Mouse (Mus musculus): Measurements from ENCODE around the gene Enho. TPM values are rescaled to one million over a fixed set of nuclear protein-coding genes. Genes with fewer than 3 reads are reported as not detected.

Gene Enho
- polyA plus RNA-seq, 1 experiment from 2014 or later = 6.3 TPM

DNA sequence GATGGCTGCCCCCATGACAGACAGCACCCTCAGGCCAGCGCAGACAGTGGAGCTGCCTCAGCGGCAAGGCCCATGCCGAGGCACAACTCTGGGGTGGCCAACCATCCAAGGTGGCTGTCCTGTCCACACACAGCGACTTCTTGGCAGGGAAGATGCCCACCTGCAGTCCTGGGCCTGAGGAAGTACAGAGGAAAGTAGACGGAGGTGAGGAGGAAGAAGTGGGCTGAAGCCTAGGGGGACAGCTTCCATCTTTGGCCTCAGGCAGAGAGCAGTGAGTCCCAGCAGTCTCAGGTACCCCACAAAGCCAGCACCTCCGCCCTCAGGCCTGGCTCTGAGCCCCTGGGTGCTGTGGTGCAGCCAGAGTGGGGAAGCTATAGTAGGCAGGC is 1.3 kb downstream of the Enho start:
- Histone ChIP-seq H3K4me1 (ENCODE audit: control insufficient read depth in 2 of 2, insufficient read depth in 2 of 2, low read length in 2 of 2) (peaks cover 10 to 17% of the 10 kb centered on the region in 2 experiments), H3K27ac (replicated peaks in 1 of 2; ENCODE audit: control insufficient read depth in 1 of 2, insufficient read depth in 1 of 2, low read depth in 2 of 2, low read length in 2 of 2) (no peak overlapping the region), H3K4me2 (ENCODE audit: low read length) (0 out of 2 replicates have a peak overlapping the region, but pooled peaks have one; percentile 91), H3K4me3 (ENCODE audit: control insufficient read depth in 1 of 2, insufficient read depth in 1 of 2, low read depth in 1 of 2, low read length in 2 of 2) (no peak overlapping the region), H3K9me3 (ENCODE audit: control insufficient read depth, low read length) (no peaks in the 10 kb centered on the region), H3K27me3 (ENCODE audit: control insufficient read depth, insufficient read depth, low read length) (peaks cover 14% of the 10 kb centered on the region), H3K9ac (ENCODE audit: low read length) (no peak overlapping the region), H3K36me3 (ENCODE audit: control insufficient read depth, insufficient read depth, low read length) (no peaks in the 10 kb centered on the region)
- ATAC-seq (ENCODE audit: insufficient number of reproducible peaks, insufficient read depth, low FRiP score, low read depth) = no peak
- 85% methylated on average over 6 of the region's 6 CpGs for WGBS

DNA sequence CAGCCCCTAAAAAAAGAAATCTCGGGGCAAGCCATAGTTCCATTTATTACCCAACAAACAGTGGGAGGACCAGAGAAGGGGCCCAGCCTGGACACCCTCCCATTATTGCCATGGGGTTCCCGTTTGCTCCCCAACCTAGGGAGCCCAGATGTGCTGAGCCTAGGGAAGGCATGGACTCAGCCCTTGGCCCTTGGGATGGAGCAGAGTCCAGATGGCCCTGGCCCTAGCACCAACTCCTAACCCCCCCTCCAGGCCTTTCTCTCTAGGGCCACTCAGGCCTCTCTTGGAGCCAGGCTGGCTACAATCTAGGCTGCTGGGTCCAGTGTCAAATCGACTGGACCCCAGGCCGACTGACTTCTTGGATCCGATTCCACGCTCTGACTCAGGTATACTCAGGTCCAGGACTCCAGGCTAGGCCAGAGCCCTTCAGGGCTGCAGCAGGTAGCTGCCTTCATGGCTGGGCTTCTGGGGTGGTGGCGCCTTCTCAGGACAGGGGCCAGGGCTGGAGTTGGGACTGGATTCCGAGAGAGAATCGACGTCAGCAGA is 1.9 kb downstream of the Enho start:
- no peak overlapping the region for H3K4me3 ChIP-seq (ENCODE audit: control insufficient read depth in 1 of 2, insufficient read depth in 1 of 2, low read depth in 1 of 2, low read length in 2 of 2)
- no peak overlapping the region for H3K4me2 ChIP-seq (ENCODE audit: low read length)

DNA sequence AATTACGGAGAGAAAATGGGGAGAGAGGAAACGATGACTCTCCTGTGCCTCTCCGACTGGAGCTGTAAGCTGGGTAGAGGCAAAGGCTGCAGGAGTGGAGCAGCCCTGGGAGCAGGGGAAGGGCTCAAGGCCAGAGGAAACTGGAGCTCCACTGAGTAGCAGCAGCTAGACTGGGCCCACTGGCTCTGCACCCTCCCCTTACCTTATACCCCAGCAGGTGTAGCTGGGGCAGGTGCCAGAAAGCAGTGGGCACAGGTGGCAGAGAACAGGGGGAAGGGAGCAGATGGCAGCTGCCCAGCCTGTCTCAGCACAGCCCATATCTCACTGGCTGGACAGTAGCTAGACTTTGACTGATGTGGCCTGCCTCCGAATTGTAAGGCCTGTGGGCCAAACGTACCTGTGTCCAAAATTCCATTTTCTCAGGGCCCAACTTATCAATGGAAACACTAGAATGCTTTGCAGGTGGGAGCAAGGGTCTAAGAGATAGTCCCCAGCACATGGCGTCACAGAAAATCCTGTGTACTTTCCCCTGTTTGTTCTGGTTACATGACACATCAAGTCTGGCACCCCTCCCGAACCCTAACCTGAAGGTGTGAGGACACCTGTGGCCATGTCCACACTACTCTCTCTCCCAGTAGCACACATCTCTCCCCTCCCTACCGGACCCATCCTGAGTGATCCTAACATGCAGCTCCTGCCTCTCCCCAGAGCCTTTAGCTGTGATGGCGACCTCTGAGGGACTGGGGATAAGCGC is 3.1 kb downstream of the Enho start:
- Histone ChIP-seq H3K9me3 (ENCODE audit: control insufficient read depth, low read length) (no peaks in the 10 kb centered on the region), H3K27me3 (ENCODE audit: control insufficient read depth, insufficient read depth, low read length) (peaks cover 14% of the 10 kb centered on the region), H3K4me1 (ENCODE audit: control insufficient read depth in 2 of 2, insufficient read depth in 2 of 2, low read length in 2 of 2) (peaks cover 15 to 20% of the 10 kb centered on the region in 2 experiments), H3K9ac (ENCODE audit: low read length) (no peak overlapping the region), H3K27ac (replicated peaks in 1 of 2; ENCODE audit: control insufficient read depth in 1 of 2, insufficient read depth in 1 of 2, low read depth in 2 of 2, low read length in 2 of 2) (no peak overlapping the region), H3K4me3 (ENCODE audit: control insufficient read depth in 1 of 2, insufficient read depth in 1 of 2, low read depth in 1 of 2, low read length in 2 of 2) (no peak overlapping the region), H3K36me3 (ENCODE audit: control insufficient read depth, insufficient read depth, low read length) (no peaks in the 10 kb centered on the region), H3K4me2 (ENCODE audit: low read length) (no peak overlapping the region)
- 71% methylated on average over 10 of the region's 10 CpGs for WGBS
- no peak for ATAC-seq (ENCODE audit: insufficient number of reproducible peaks, insufficient read depth, low FRiP score, low read depth)

More for the DNA sequence above, 1.9 kb downstream of the Enho start:
- Histone ChIP-seq H3K4me1 (ENCODE audit: control insufficient read depth in 2 of 2, insufficient read depth in 2 of 2, low read length in 2 of 2) (peaks cover 10 to 17% of the 10 kb centered on the region in 2 experiments), H3K27ac (replicated peaks in 1 of 2; ENCODE audit: control insufficient read depth in 1 of 2, insufficient read depth in 1 of 2, low read depth in 2 of 2, low read length in 2 of 2) (no peak overlapping the region), H3K27me3 (ENCODE audit: control insufficient read depth, insufficient read depth, low read length) (peaks cover 14% of the 10 kb centered on the region), H3K36me3 (ENCODE audit: control insufficient read depth, insufficient read depth, low read length) (no peaks in the 10 kb centered on the region), H3K9ac (ENCODE audit: low read length) (no peak overlapping the region), H3K9me3 (ENCODE audit: control insufficient read depth, low read length) (no peaks in the 10 kb centered on the region)
- 92% methylated on average over 10 of the region's 10 CpGs for WGBS
- ATAC-seq (ENCODE audit: insufficient number of reproducible peaks, insufficient read depth, low FRiP score, low read depth) = no peak

DNA sequence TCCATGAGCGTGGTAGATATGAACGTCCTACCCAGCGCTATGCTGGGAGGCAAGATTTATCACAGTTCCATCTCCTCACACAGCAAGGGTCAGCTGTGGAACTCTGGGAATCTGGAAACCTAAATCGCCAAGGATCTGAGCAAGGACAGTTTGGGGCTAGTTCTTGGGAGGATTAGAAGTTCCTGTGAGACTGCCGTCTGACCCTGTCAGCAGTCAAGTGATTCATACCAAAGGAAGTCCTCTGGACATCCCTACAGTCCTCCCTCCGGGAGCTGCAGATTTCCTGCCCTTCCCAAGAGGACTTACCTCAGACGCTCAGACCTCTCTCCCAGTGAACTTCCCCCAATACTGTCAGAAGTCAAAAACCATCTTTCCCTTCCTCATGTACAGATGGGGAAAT is 3.8 kb downstream of the Enho start:
- Histone ChIP-seq H3K4me2 (ENCODE audit: low read length) (no peak overlapping the region), H3K27me3 (ENCODE audit: control insufficient read depth, insufficient read depth, low read length) (peaks cover 14% of the 10 kb centered on the region), H3K4me1 (ENCODE audit: control insufficient read depth in 2 of 2, insufficient read depth in 2 of 2, low read length in 2 of 2) (peaks cover 22 to 27% of the 10 kb centered on the region in 2 experiments), H3K27ac (replicated peaks in 1 of 2; ENCODE audit: control insufficient read depth in 1 of 2, insufficient read depth in 1 of 2, low read depth in 2 of 2, low read length in 2 of 2) (no peak overlapping the region), H3K9me3 (ENCODE audit: control insufficient read depth, low read length) (no peaks in the 10 kb centered on the region), H3K4me3 (ENCODE audit: control insufficient read depth in 1 of 2, insufficient read depth in 1 of 2, low read depth in 1 of 2, low read length in 2 of 2) (no peak overlapping the region), H3K9ac (ENCODE audit: low read length) (no peak overlapping the region), H3K36me3 (ENCODE audit: control insufficient read depth, insufficient read depth, low read length) (no peaks in the 10 kb centered on the region)
- no peak for ATAC-seq (ENCODE audit: insufficient number of reproducible peaks, insufficient read depth, low FRiP score, low read depth)
- 19% methylated on average over 7 of the region's 7 CpGs for WGBS

DNA sequence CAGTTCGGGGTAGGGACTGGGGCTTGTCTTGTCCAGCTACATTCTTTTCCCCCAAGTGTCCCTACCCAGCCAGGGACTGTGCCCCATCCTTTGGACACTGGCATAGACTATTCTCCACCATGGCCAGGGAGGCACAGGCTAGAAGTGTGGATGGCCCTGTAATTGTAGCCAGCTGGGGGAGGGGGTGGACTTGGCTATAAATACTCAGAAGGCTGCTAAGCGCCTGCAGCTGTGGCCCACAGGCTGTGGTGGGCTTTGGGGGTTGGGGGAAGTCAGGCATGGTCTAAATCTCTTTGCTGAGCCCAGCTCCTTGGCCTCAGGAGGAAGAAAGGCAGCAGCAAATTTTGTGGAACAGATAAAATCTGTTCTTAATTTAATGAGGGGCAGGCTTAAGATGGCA is 4.2 kb downstream of the Enho start:
- Histone ChIP-seq H3K9me3 (ENCODE audit: control insufficient read depth, low read length) (no peaks in the 10 kb centered on the region), H3K4me2 (ENCODE audit: low read length) (no peak overlapping the region), H3K27me3 (ENCODE audit: control insufficient read depth, insufficient read depth, low read length) (peaks cover 14% of the 10 kb centered on the region), H3K36me3 (ENCODE audit: control insufficient read depth, insufficient read depth, low read length) (no peaks in the 10 kb centered on the region), H3K9ac (ENCODE audit: low read length) (no peak overlapping the region), H3K4me3 (ENCODE audit: control insufficient read depth in 1 of 2, insufficient read depth in 1 of 2, low read depth in 1 of 2, low read length in 2 of 2) (no peak overlapping the region), H3K27ac (replicated peaks in 1 of 2; ENCODE audit: control insufficient read depth in 1 of 2, insufficient read depth in 1 of 2, low read depth in 2 of 2, low read length in 2 of 2) (no peak overlapping the region), H3K4me1 (ENCODE audit: control insufficient read depth in 2 of 2, insufficient read depth in 2 of 2, low read length in 2 of 2) (peaks cover 26 to 31% of the 10 kb centered on the region in 2 experiments)
- ATAC-seq (ENCODE audit: insufficient number of reproducible peaks, insufficient read depth, low FRiP score, low read depth) = no peak
- WGBS = 41% methylated on average over 2 of the region's 2 CpGs

DNA sequence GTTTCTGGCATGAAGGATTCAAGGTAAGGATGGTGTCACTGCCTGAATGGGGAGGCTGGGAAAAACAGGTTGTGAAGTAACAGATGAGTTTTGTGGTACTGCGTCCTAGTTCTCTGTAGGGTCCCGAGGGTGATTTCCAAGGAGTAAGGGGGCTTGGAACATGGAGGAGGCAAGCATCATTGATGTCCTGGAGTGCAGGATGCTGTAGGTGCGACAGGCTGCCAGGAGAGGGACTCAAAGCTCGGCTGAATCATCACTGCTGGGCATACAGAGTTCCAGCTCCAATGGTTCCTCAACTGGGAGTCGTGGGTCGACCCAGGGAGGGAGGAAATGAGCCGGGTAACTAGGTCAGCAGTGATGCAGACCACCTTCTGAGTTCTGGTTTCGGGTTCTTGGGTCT is 4.9 kb downstream of the Enho start:
- Histone ChIP-seq H3K9ac (ENCODE audit: low read length) (no peak overlapping the region), H3K9me3 (ENCODE audit: control insufficient read depth, low read length) (no peaks in the 10 kb centered on the region), H3K4me3 (ENCODE audit: control insufficient read depth in 1 of 2, insufficient read depth in 1 of 2, low read depth in 1 of 2, low read length in 2 of 2) (no peak overlapping the region), H3K27me3 (ENCODE audit: control insufficient read depth, insufficient read depth, low read length) (peaks cover 14% of the 10 kb centered on the region), H3K4me1 (ENCODE audit: control insufficient read depth in 2 of 2, insufficient read depth in 2 of 2, low read length in 2 of 2) (peaks cover 24 to 26% of the 10 kb centered on the region in 2 experiments), H3K36me3 (ENCODE audit: control insufficient read depth, insufficient read depth, low read length) (no peaks in the 10 kb centered on the region), H3K27ac (replicated peaks in 1 of 2; ENCODE audit: control insufficient read depth in 1 of 2, insufficient read depth in 1 of 2, low read depth in 2 of 2, low read length in 2 of 2) (no peak overlapping the region), H3K4me2 (ENCODE audit: low read length) (no peak overlapping the region)
- 65% methylated on average over 8 of the region's 8 CpGs for WGBS
- no peak for ATAC-seq (ENCODE audit: insufficient number of reproducible peaks, insufficient read depth, low FRiP score, low read depth)

DNA sequence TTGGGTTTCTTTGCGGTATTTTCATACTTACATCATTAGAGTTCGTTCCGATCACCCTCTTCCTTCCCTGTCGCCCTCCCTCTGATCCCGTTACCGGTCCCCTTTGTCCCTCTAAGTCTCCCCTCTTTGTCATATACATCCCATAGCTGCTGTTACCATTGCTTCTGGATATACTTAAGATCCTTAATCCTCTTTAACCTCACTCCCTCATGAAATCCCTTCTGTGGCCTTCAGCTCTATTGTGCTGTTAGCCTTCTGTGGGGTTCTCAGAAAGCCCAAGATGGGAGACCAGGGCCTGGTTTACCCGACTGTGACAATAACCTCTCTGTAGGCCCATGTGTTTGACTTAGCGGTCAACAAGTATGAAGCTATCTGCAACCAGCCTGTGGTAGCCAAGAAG is 5.5 kb downstream of the Enho start:
- Histone ChIP-seq H3K9me3 (ENCODE audit: control insufficient read depth, low read length) (no peaks in the 10 kb centered on the region), H3K4me2 (ENCODE audit: low read length) (no peak overlapping the region), H3K4me3 (ENCODE audit: control insufficient read depth in 1 of 2, insufficient read depth in 1 of 2, low read depth in 1 of 2, low read length in 2 of 2) (no peak overlapping the region), H3K27ac (replicated peaks in 1 of 2; ENCODE audit: control insufficient read depth in 1 of 2, insufficient read depth in 1 of 2, low read depth in 2 of 2, low read length in 2 of 2) (no peak overlapping the region), H3K4me1 (ENCODE audit: control insufficient read depth in 2 of 2, insufficient read depth in 2 of 2, low read length in 2 of 2) (peaks cover 24 to 26% of the 10 kb centered on the region in 2 experiments), H3K9ac (ENCODE audit: low read length) (no peak overlapping the region), H3K36me3 (ENCODE audit: control insufficient read depth, insufficient read depth, low read length) (no peaks in the 10 kb centered on the region), H3K27me3 (ENCODE audit: control insufficient read depth, insufficient read depth, low read length) (peaks cover 14% of the 10 kb centered on the region)
- ATAC-seq (ENCODE audit: insufficient number of reproducible peaks, insufficient read depth, low FRiP score, low read depth) = no peak
- WGBS = 91% methylated on average over 8 of the region's 8 CpGs
